Mouse (Mus musculus) c-Kit-negative CD71-positive TER-119-positive erythroid progenitor cells, embryonic 14.5 days (primary cell): ENCODE measurements around the gene Lingo2.

Experiments
- DNase-seq: peaks from one replicate; pipeline ENCODE4 v3.0.0-alpha.2; 2013; ENCODE audit warnings: low read depth, low spot score

Gene Lingo2

GRCm38 (mm10) chr4:35846518-35846917, 1105.0 kb downstream of the Lingo2 start:
- no peak for DNase-seq

- no peak for DNase-seq
Measured at GRCm38 (mm10) chr4:35845140-35845539, 1106.4 kb downstream of the Lingo2 start.

GRCm38 (mm10) chr4:35844518-35844917, 1107.0 kb downstream of the Lingo2 start:
- DNase-seq, result no peak

GRCm38 (mm10) chr4:35823322-35823870, 1128.2 kb downstream of the Lingo2 start:
- DNase-seq, result no peak

GRCm38 (mm10) chr4:35820701-35821100, 1130.8 kb downstream of the Lingo2 start:
- DNase-seq, result no peak

- DNase-seq, result no peak
Measured at GRCm38 (mm10) chr4:35814698-35815097, 1136.8 kb downstream of the Lingo2 start.

GRCm38 (mm10) chr4:35807497-35808210, 1143.9 kb downstream of the Lingo2 start:
- DNase-seq, result no peak

- DNase-seq, result no peak
Measured at GRCm38 (mm10) chr4:35806881-35807464, 1144.6 kb downstream of the Lingo2 start.

GRCm38 (mm10) chr4:35784255-35784921, 1167.2 kb downstream of the Lingo2 start:
- DNase-seq, result no peak

GRCm38 (mm10) chr4:35770810-35771209, 1180.7 kb downstream of the Lingo2 start:
- no peak for DNase-seq

GRCm38 (mm10) chr4:35766905-35767304, 1184.6 kb downstream of the Lingo2 start:
- DNase-seq, result no peak

- no peak for DNase-seq
Measured at GRCm38 (mm10) chr4:35761181-35761580, 1190.4 kb downstream of the Lingo2 start.

- no peak for DNase-seq
Measured at GRCm38 (mm10) chr4:35752121-35752860, 1199.3 kb downstream of the Lingo2 start.

- DNase-seq, result no peak
Measured at GRCm38 (mm10) chr4:35746693-35747092, 1204.9 kb downstream of the Lingo2 start.

GRCm38 (mm10) chr4:35724774-35725173, 1226.8 kb downstream of the Lingo2 start:
- DNase-seq, result no peak

GRCm38 (mm10) chr4:35704126-35704525, 1247.4 kb downstream of the Lingo2 start:
- DNase-seq, result no peak

GRCm38 (mm10) chr4:35702661-35703060, 1248.9 kb downstream of the Lingo2 start:
- DNase-seq, result no peak

GRCm38 (mm10) chr4:35695137-35695522, 1256.4 kb downstream of the Lingo2 start:
- no peak for DNase-seq

- DNase-seq, result no peak
Measured at GRCm38 (mm10) chr4:35694360-35695136, 1257.0 kb downstream of the Lingo2 start.

GRCm38 (mm10) chr4:35690521-35690920, 1261.0 kb downstream of the Lingo2 start:
- no peak for DNase-seq
